Mouse (Mus musculus): ENCODE data around the gene Cct2. TPM values are rescaled to one million over a fixed set of nuclear protein-coding genes. Genes with fewer than 3 reads are reported as not detected.

The Cct2 gene
- polyA plus RNA-seq, 1 experiment: 440 TPM

DNA sequence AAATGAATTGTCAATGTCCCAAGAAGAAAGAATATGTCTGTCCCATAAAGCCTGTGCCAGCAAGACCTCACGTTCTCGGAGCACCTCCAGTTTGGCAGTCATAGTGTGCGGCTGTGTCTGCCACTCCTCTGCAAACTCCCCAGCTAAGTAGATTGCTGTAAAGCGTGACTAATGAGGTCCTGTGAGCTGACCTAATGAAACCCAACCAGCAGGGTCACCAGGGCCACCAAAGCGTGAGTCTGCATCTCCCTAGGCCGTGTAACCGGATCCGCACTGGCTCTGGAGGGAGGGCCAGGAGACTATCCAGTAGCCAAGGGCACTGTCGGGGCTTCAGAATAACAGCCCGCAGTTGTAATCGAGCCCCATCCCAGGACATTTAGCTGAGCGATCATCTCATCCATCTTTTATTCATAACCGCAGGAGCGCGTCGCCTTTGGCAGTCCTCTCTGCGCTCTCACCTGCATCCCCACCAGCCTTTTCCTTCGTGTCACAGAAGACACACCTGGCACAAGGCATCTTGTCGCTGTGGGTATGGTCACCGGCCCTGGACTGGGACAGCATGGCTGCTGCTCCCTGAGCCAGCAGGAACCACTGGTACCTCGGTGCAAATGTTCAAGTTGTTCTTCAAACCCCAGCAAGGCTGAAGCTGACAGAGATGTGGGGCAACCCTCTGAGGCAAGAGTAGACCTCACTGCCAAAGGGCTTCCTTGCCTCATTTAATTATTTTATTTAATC, 42.4 kb downstream of the Cct2 start:
- TF ChIP-seq MAX (IDR thresholded peaks at IDR 0.05) (peak; percentile 28), MYOG (IDR thresholded peaks at IDR 0.05; ENCODE audit: control insufficient read depth, extremely low read depth, insufficient read length) (no peak), USF1 (IDR thresholded peaks at IDR 0.05; ENCODE audit: low read depth) (no peak), MYOD1 (IDR thresholded peaks at IDR 0.05; ENCODE audit: control insufficient read depth, insufficient read length, low read depth) (peak; percentile 81)
- H3ac ChIP-seq (ENCODE audit: control insufficient read depth, insufficient read length, low read depth): peak overlapping the region; percentile 36
- H3K79me3 ChIP-seq (ENCODE audit: low read depth): no peaks in the 10 kb centered on the region
- H3K79me2 ChIP-seq (ENCODE audit: control insufficient read depth, insufficient read depth): no peaks in the 10 kb centered on the region
- H3K36me3 ChIP-seq (ENCODE audit: control insufficient read depth, insufficient read depth): no peaks in the 10 kb centered on the region
- no peak overlapping the region for H3K4me3 ChIP-seq (ENCODE audit: insufficient read depth, poor library complexity, severe bottlenecking)
- no peaks in the 10 kb centered on the region for H3K27me3 ChIP-seq (ENCODE audit: control insufficient read depth, insufficient read depth, insufficient read length)

GRCm38 (mm10) chr10:117018281-117018840, 45.3 kb downstream of the Cct2 start:
- Histone ChIP-seq H3K79me3 (ENCODE audit: low read depth) (no peaks in the 10 kb centered on the region), H3ac (ENCODE audit: control insufficient read depth, insufficient read length, low read depth) (no peak overlapping the region), H3K36me3 (ENCODE audit: control insufficient read depth, insufficient read depth) (no peaks in the 10 kb centered on the region), H3K4me3 (ENCODE audit: insufficient read depth, poor library complexity, severe bottlenecking) (no peak overlapping the region), H3K27me3 (ENCODE audit: control insufficient read depth, insufficient read depth, insufficient read length) (no peaks in the 10 kb centered on the region), H3K79me2 (ENCODE audit: control insufficient read depth, insufficient read depth) (no peaks in the 10 kb centered on the region)
- TF ChIP-seq MAX (IDR thresholded peaks at IDR 0.05) (no peak), MYOG (IDR thresholded peaks at IDR 0.05; ENCODE audit: control insufficient read depth, extremely low read depth, insufficient read length) (no peak), MYOD1 (IDR thresholded peaks at IDR 0.05; ENCODE audit: control insufficient read depth, insufficient read length, low read depth) (no peak)

GRCm38 (mm10) chr10:117014565-117014964, 49.0 kb downstream of the Cct2 start:
- Histone ChIP-seq H3K27me3 (ENCODE audit: control insufficient read depth, insufficient read depth, insufficient read length) (no peaks in the 10 kb centered on the region), H3ac (ENCODE audit: control insufficient read depth, insufficient read length, low read depth) (no peak overlapping the region), H3K36me3 (ENCODE audit: control insufficient read depth, insufficient read depth) (no peaks in the 10 kb centered on the region), H3K79me3 (ENCODE audit: low read depth) (no peaks in the 10 kb centered on the region), H3K79me2 (ENCODE audit: control insufficient read depth, insufficient read depth) (no peaks in the 10 kb centered on the region), H3K4me3 (ENCODE audit: insufficient read depth, poor library complexity, severe bottlenecking) (no peak overlapping the region)
- TF ChIP-seq MYOG (IDR thresholded peaks at IDR 0.05; ENCODE audit: control insufficient read depth, extremely low read depth, insufficient read length) (no peak), FOSL1 (IDR thresholded peaks at IDR 0.05; ENCODE audit: insufficient read depth, low read length, poor library complexity, severe bottlenecking) (no peak), MYOD1 (IDR thresholded peaks at IDR 0.05; ENCODE audit: control insufficient read depth, insufficient read length, low read depth) (no peak), CTCF (IDR thresholded peaks at IDR 0.05; ENCODE audit: control insufficient read depth, insufficient read depth, insufficient read length) (no peak), MAX (IDR thresholded peaks at IDR 0.05) (no peak), USF1 (IDR thresholded peaks at IDR 0.05; ENCODE audit: low read depth) (no peak), CEBPB (IDR thresholded peaks at IDR 0.05; ENCODE audit: low read depth) (no peak)

- Histone ChIP-seq H3K79me2 (ENCODE audit: control insufficient read depth, insufficient read depth) (no peaks in the 10 kb centered on the region), H3K4me3 (ENCODE audit: insufficient read depth, poor library complexity, severe bottlenecking) (no peak overlapping the region), H3ac (ENCODE audit: control insufficient read depth, insufficient read length, low read depth) (peak overlapping the region; percentile 64), H3K36me3 (ENCODE audit: control insufficient read depth, insufficient read depth) (no peaks in the 10 kb centered on the region), H3K27me3 (ENCODE audit: control insufficient read depth, insufficient read depth, insufficient read length) (no peaks in the 10 kb centered on the region), H3K79me3 (ENCODE audit: low read depth) (no peaks in the 10 kb centered on the region)
- TF ChIP-seq MAX (IDR thresholded peaks at IDR 0.05): no peak
- peak; percentile 58 for TF ChIP-seq MYOD1 (IDR thresholded peaks at IDR 0.05; ENCODE audit: control insufficient read depth, insufficient read length, low read depth)
- TF ChIP-seq FOSL1 (IDR thresholded peaks at IDR 0.05; ENCODE audit: insufficient read depth, low read length, poor library complexity, severe bottlenecking): no peak
- TF ChIP-seq CEBPB (IDR thresholded peaks at IDR 0.05; ENCODE audit: low read depth): no peak
- no peak for TF ChIP-seq CTCF (IDR thresholded peaks at IDR 0.05; ENCODE audit: control insufficient read depth, insufficient read depth, insufficient read length)
Measured at GRCm38 (mm10) chr10:117013689-117014390, 49.8 kb downstream of the Cct2 start.

GRCm38 (mm10) chr10:117011047-117011446, 52.6 kb downstream of the Cct2 start:
- Histone ChIP-seq H3K4me3 (ENCODE audit: insufficient read depth, poor library complexity, severe bottlenecking) (no peak overlapping the region), H3K36me3 (ENCODE audit: control insufficient read depth, insufficient read depth) (no peaks in the 10 kb centered on the region), H3ac (ENCODE audit: control insufficient read depth, insufficient read length, low read depth) (no peak overlapping the region), H3K27me3 (ENCODE audit: control insufficient read depth, insufficient read depth, insufficient read length) (no peaks in the 10 kb centered on the region), H3K79me3 (ENCODE audit: low read depth) (no peaks in the 10 kb centered on the region), H3K79me2 (ENCODE audit: control insufficient read depth, insufficient read depth) (no peaks in the 10 kb centered on the region)
- TF ChIP-seq MYOD1 (IDR thresholded peaks at IDR 0.05; ENCODE audit: control insufficient read depth, insufficient read length, low read depth): no peak
- no peak for TF ChIP-seq CEBPB (IDR thresholded peaks at IDR 0.05; ENCODE audit: low read depth)
- no peak for TF ChIP-seq USF1 (IDR thresholded peaks at IDR 0.05; ENCODE audit: low read depth)
- no peak for TF ChIP-seq MAX (IDR thresholded peaks at IDR 0.05)
- TF ChIP-seq MYOG (IDR thresholded peaks at IDR 0.05; ENCODE audit: control insufficient read depth, extremely low read depth, insufficient read length): no peak
- TF ChIP-seq FOSL1 (IDR thresholded peaks at IDR 0.05; ENCODE audit: insufficient read depth, low read length, poor library complexity, severe bottlenecking): no peak
- no peak for TF ChIP-seq CTCF (IDR thresholded peaks at IDR 0.05; ENCODE audit: control insufficient read depth, insufficient read depth, insufficient read length)

All from C2C12 (cell line).